Mouse (Mus musculus) kidney, embryonic 15.5 days (tissue): ENCODE measurements around the gene 2410131K14Rik. TPM values are rescaled to one million over a fixed set of nuclear protein-coding genes. Genes with fewer than 3 reads are reported as not detected.

ENCODE experiments used
- ATAC-seq: fragments of 200-750 bp; cut with Nextera tagmentation; replicated peaks from 2 replicates; pipeline ENCODE4 v1.8.0; 2017; ENCODE audit warnings: moderate TSS enrichment; ENCODE audit not compliant: low FRiP score
- H3K27ac ChIP-seq: fragments of 300-500 bp; sonication (generic); 2 replicates; pipeline ENCODE4 v1.5.1; 2015; ENCODE audit warnings: mild to moderate bottlenecking, inconsistent platforms
- H3K27me3 ChIP-seq: fragments of 300-500 bp; sonication (generic); 2 replicates; pipeline ENCODE4 v1.6.1; 2015; ENCODE audit warnings: inconsistent platforms
- H3K36me3 ChIP-seq: fragments of 300-500 bp; sonication (generic); 2 replicates; pipeline ENCODE4 v1.6.1; 2015; ENCODE audit warnings: inconsistent platforms
- H3K4me1 ChIP-seq: fragments of 300-500 bp; sonication (generic); 2 replicates; pipeline ENCODE4 v1.6.1; 2015; ENCODE audit warnings: inconsistent platforms
- H3K4me2 ChIP-seq: fragments of 300-500 bp; sonication (generic); 2 replicates; pipeline ENCODE4 v1.6.1; 2015; ENCODE audit warnings: moderate library complexity, mild to moderate bottlenecking, inconsistent platforms
- H3K4me3 ChIP-seq: fragments of 300-500 bp; sonication (generic); replicated peaks from 2 replicates; pipeline ENCODE4 v1.5.1; 2015; ENCODE audit warnings: mild to moderate bottlenecking, inconsistent platforms
- H3K9ac ChIP-seq: fragments of 300-500 bp; sonication (generic); 2 replicates; pipeline ENCODE4 v1.6.1; 2015; ENCODE audit warnings: mild to moderate bottlenecking, inconsistent platforms
- H3K9me3 ChIP-seq: fragments of 300-500 bp; sonication (generic); replicated peaks from 2 replicates; pipeline ENCODE4 v1.6.1; 2016; ENCODE audit warnings: inconsistent platforms
- WGBS: fragments of 180-500 bp; shearing (Covaris S2); methylation state at CpG from one replicate; pipeline ENCODE4 v1.1.7; 2015; ENCODE audit warnings: mixed read lengths; 5-methylcytosine and 5-hydroxymethylcytosine counted together
- polyA plus RNA-seq: library from polyadenylated mRNA; unstranded; fragments of >200 nt; fragmentation: Nextera tagmentation; extraction: Ambion mirVana; gene quantifications from 2 replicates; pipeline ENCODE4 v1.2.1, GENCODE M21; 2015

2410131K14Rik gene
- polyA plus RNA-seq, 1 experiment from 2014 or later, result 9.0 TPM

DNA sequence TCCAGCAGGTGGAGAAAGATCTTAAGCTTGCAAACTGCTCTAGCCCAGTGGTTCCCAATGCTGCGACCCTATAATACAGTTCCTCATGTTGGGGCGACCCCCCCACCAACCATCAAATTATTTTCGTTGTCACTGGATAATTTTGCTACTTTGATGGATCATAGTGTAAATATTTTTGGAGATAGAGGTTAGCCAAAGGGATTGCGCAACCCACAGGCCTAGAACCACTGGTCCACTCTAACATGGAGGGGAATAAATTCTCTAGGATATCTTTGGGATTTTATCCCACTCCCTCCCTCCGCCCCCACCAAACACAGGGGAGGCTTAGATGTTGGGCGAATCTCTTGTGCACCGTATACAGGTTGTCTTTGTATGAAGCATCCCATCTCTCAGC lies 49.8 kb downstream of the 2410131K14Rik start:
- no peak overlapping the region for H3K9ac ChIP-seq
- no peaks in the 10 kb centered on the region for H3K9me3 ChIP-seq
- WGBS, result 77% methylated on average over 7 of the region's 7 CpGs
- H3K4me3 ChIP-seq, result no peak overlapping the region
- H3K4me2 ChIP-seq, result peak overlapping the region; percentile 53; the same call in 1 of the 2 replicates
- peaks cover 40% of the 10 kb centered on the region for H3K4me1 ChIP-seq
- peaks cover 31% of the 10 kb centered on the region for H3K27me3 ChIP-seq
- ATAC-seq, result no peak
- peak overlapping the region; percentile 57 for H3K27ac ChIP-seq
- no peaks in the 10 kb centered on the region for H3K36me3 ChIP-seq

DNA sequence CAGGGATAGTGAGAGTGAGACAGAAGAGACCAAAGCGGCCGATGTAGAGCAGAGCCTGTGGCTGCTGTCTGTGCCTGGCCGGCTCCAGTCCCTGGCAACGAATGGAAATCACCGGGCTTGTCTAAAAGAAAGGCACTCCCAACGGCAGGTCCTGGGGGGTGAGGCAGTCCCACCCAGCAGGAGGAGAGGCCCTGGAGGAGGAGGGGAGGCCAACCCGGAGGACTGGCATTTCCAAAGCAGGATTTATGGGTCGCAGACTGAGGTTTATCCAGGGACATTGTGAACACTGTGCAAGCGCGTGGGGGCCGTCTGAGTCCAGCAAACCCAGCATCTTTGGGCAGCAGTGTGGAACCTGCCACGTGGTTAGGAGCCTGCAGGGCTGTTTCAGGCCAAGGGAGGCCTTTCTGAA lies 52.3 kb downstream of the 2410131K14Rik start:
- H3K27me3 ChIP-seq, result peaks cover 44% of the 10 kb centered on the region
- peaks cover 33% of the 10 kb centered on the region for H3K4me1 ChIP-seq
- ATAC-seq, result peak; percentile 86
- no peaks in the 10 kb centered on the region for H3K9me3 ChIP-seq
- H3K4me2 ChIP-seq, result peak overlapping the region; percentile 33
- no peak overlapping the region for H3K4me3 ChIP-seq
- H3K9ac ChIP-seq, result no peak overlapping the region
- H3K27ac ChIP-seq, result no peak overlapping the region
- H3K36me3 ChIP-seq, result no peaks in the 10 kb centered on the region
- WGBS, result 12% methylated on average over 12 of the region's 12 CpGs

DNA sequence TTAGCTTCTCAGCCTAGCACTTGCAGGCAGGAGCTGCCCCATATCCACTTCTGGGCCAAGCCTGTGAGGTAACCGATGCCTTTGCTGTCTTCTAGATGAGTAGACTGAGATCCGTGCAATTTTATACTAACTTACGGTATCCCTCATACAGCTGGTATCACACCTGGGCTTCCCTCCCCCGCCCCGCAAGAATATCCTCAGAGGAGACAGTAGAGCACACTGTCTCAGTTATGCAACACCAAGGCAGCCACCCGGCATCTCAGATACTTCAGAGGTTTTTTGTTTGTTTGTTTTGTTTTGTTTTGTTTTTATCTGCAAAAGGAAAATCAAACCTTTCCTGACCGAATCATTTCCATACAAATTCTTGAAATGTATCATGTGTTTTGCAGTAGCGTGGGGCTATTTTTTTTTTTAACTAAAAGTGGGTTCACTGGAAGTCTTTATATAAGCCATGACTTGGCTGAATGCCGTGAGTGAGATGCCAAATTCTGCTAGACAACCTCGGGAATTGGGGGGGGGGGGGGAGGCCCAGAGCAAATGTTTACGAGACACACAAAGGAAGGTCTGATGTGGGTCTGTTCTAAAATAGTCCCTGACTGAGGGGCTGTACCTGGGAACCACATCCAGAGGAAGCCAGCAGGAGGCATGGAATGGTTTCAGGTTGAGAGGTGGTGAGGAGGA lies 54.8 kb downstream of the 2410131K14Rik start:
- Histone ChIP-seq H3K4me3 (no peak overlapping the region), H3K36me3 (no peaks in the 10 kb centered on the region), H3K4me2 (no peak overlapping the region), H3K9ac (no peak overlapping the region), H3K4me1 (peaks cover 16% of the 10 kb centered on the region), H3K9me3 (no peaks in the 10 kb centered on the region), H3K27me3 (peaks cover 52% of the 10 kb centered on the region), H3K27ac (no peak overlapping the region)
- no peak for ATAC-seq
- 84% methylated on average over 11 of the region's 11 CpGs for WGBS

DNA sequence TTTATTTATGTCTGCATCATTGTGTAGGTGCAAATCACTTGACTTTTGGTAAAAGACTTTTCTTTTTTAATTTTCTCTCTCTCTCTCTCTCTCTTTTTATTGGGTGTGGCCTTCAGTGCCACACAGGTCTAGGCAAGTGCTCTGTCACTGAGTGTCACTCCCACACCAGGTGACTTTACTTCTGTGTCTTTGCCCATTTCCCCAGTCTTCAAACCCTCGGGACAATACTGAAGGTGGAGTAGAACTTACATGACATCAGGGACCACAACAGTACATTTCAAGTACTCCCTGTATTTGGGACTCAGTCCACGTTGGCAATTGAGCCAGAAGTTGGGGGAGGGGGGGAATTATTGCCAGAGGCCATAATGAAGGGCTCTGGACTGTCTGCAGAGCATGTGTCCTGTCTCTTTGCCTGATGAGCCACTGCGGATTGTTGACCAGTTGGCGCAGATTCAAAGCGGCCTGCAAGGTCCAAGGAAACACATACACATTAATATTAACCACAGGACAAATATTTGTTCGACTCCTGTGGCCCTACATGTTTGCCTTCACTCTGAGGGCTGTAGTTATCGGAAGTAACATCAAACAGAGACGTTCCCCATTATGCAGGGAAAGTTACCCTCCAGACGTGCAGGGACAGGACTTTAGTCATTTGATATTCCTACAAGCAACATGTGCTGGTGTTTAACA lies 57.6 kb downstream of the 2410131K14Rik start:
- Histone ChIP-seq H3K4me1 (peaks cover 7% of the 10 kb centered on the region), H3K27ac (no peak overlapping the region), H3K9ac (no peak overlapping the region), H3K4me2 (no peak overlapping the region), H3K27me3 (peaks cover 40% of the 10 kb centered on the region), H3K36me3 (no peaks in the 10 kb centered on the region), H3K9me3 (no peaks in the 10 kb centered on the region), H3K4me3 (no peak overlapping the region)
- 0 out of 2 replicates have a peak, but pooled peaks have one; percentile 25 for ATAC-seq
- 51% methylated on average over 9 of the region's 9 CpGs for WGBS

DNA sequence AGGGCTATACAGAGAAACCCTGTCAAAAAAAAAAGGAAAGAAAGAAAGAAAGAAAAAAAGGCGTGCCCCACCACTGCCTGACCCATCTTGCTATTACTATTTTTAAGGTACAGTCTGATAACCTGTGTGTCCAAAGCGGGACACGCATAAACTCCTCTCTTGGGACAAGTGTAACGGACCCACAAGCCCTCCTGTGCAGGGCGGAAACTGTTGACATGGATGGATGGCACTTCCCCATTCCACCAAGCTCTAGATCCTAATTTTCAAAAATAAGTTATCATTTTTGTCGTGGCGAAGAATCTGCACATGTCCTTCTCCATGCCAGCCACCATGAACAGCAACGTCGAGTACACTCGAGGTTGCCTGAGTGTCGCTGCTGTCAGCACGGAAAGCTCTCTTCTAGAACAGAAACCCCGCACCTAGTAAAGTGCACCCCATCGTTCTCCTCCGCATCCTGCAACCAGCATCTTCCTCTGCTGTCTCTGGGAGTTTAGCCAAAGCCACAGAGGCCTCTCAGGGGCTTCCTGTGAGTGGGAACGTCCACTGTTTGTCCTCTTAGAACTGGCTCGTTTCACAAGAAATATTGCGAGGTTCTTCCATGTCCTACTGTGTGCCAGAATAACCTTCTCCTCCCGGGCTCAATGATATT lies 60.1 kb downstream of the 2410131K14Rik start:
- ATAC-seq, result no peak
- H3K4me2 ChIP-seq, result no peak overlapping the region
- H3K9ac ChIP-seq, result no peak overlapping the region
- 83% methylated on average over 19 of the region's 19 CpGs for WGBS
- no peaks in the 10 kb centered on the region for H3K9me3 ChIP-seq
- H3K36me3 ChIP-seq, result no peaks in the 10 kb centered on the region
- peaks cover 20% of the 10 kb centered on the region for H3K27me3 ChIP-seq
- H3K27ac ChIP-seq, result no peak overlapping the region
- H3K4me3 ChIP-seq, result no peak overlapping the region
- H3K4me1 ChIP-seq, result no peaks in the 10 kb centered on the region

DNA sequence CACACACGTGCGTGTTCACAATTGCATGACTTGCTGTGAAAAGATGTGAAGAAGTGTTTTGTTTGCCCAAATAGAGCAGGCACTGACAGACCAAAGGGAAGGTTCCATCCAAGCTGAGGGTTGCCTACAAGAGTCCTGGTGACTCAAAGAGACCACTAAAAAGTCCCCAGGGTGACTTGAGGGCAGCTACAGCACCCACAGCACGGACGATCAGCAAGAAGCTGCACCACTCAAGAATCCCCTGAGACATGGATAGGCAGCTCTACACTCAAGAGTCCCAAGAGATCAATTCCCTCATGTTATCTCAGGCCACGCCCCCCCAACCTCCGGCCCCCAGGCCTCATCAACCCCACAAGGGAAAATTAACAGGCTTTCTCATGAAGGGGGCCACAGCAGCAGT lies 65.4 kb downstream of the 2410131K14Rik start:
- Histone ChIP-seq H3K27me3 (peaks cover 3% of the 10 kb centered on the region; the same call in 1 of the 2 replicates), H3K9me3 (no peaks in the 10 kb centered on the region), H3K27ac (no peak overlapping the region), H3K4me1 (peaks cover 7% of the 10 kb centered on the region; the same call in 1 of the 2 replicates), H3K4me3 (no peak overlapping the region), H3K9ac (no peak overlapping the region), H3K4me2 (no peak overlapping the region), H3K36me3 (no peaks in the 10 kb centered on the region)
- no peak for ATAC-seq
- WGBS, result 78% methylated on average over 6 of the region's 6 CpGs

DNA sequence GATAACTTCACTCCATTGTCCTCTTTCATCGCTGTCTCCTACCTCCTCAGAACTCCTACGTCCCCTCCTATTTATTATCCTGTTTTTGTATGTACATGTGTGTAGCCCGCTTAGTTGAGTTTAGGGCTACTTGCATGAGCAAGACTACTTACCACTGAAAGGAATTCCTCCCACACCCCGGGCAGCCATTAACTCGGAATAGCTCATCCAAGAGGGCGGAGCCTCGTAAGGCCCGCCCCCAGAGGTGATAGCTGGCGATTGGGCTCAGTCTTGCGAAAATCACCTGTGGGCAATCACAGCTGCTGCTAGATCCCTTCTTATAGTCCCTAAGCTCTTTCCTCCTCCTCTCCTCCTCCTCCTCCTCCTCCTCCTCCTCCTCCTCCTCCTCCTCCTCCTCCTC lies 66.2 kb downstream of the 2410131K14Rik start:
- 47% methylated on average over 10 of the region's 10 CpGs for WGBS
- Histone ChIP-seq H3K9me3 (no peaks in the 10 kb centered on the region), H3K27ac (no peak overlapping the region), H3K4me2 (no peak overlapping the region), H3K4me1 (peaks cover 7% of the 10 kb centered on the region; the same call in 1 of the 2 replicates), H3K27me3 (peaks cover 3% of the 10 kb centered on the region; the same call in 1 of the 2 replicates), H3K9ac (no peak overlapping the region), H3K4me3 (no peak overlapping the region), H3K36me3 (no peaks in the 10 kb centered on the region)
- ATAC-seq, result no peak

DNA sequence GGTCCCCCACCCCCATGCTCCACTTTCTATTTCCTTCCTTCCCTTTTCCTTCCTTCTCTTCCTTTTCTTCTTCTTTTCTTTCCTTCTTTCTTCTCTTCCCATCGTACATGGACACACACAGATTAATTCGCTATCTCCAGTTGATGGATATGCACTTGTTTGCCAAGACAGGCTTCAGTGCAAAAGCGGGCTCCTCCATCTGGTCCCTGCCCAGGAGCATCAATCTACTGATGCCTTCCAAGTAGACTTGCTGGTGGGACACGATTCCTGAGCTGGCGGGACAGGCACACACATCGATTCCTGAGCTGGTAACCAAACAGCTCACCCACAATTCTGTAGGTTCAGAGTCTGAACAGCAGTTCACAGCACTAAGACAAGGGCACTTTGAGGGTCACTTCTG lies 68.7 kb downstream of the 2410131K14Rik start:
- H3K4me3 ChIP-seq, result no peak overlapping the region
- H3K4me1 ChIP-seq, result peaks cover 12% of the 10 kb centered on the region
- H3K9ac ChIP-seq, result no peak overlapping the region
- peaks cover 16% of the 10 kb centered on the region for H3K27me3 ChIP-seq
- H3K4me2 ChIP-seq, result no peak overlapping the region
- H3K27ac ChIP-seq, result no peak overlapping the region
- H3K9me3 ChIP-seq, result no peaks in the 10 kb centered on the region
- ATAC-seq, result no peak
- WGBS, result 83% methylated on average over 6 of the region's 6 CpGs
- H3K36me3 ChIP-seq, result no peaks in the 10 kb centered on the region

Other genes with a start within 250 kb of the 2410131K14Rik start
- gene Tesc, start 217.5 kb upstream of the 2410131K14Rik start, polyA plus RNA-seq, result 17.1 and 18.6 TPM in 2 replicates
- gene Fbxw8, start 89.8 kb upstream of the 2410131K14Rik start, polyA plus RNA-seq, result 25.7 and 28.9 TPM in 2 replicates
- 0.09 and 0.12 TPM in 2 replicates for gene Hrk, start 80.6 kb upstream of the 2410131K14Rik start, polyA plus RNA-seq
- 3.1 and 3.5 TPM in 2 replicates for gene Rnft2, start 111 bp upstream of the 2410131K14Rik start, polyA plus RNA-seq